Mouse (Mus musculus): ENCODE data around the gene Znrf2.

The Znrf2 gene

DNA sequence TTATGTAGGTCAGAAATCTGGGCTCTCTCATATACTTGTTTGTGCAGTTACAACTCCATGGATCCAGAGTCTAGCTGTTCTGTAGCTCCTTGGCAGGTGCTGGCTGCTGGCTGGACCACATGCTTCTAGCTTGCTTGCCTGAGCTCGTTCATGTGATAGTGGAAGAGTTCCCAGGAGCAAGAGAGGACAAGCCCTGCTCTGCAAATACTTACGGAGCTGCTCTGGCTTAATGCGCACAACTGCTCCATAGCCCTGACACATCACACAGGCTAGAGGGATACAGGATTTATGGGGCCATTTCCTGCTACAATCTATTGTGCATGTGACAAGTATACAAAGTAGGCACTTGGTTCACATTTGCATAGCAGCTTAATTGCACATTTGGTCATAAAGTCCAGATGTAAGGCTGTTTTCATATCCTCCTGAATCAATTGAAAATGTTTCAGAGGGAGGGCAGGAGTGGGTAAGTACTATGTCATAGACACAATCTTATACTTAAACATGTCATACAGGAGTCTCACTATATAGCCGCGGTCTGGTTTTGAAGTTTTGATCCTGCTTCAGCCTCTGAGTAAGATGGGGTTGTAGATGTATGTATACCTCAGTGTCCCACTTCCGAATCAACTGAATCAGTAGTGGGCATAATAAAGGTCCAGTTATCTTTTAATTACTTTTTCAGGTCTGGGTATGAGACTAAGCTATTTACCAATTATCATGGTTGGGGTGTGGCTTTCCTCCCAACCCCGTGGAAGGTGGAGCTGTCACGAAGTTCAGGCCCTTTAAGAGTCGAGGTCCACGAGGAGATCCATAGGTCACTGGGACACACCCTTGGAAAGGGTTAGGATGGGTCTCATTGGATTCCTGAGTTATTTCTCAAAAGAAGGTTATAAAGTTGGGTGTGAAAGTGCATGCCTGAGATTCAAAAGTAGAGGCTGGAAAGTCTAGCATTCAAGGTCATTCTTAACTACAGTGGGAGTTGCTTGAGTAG, 89.6 kb downstream of the Znrf2 start:
- no peak for DNase-seq (ENCODE audit: inconsistent age in 2 of 2, low spot score in 1 of 2)

DNA sequence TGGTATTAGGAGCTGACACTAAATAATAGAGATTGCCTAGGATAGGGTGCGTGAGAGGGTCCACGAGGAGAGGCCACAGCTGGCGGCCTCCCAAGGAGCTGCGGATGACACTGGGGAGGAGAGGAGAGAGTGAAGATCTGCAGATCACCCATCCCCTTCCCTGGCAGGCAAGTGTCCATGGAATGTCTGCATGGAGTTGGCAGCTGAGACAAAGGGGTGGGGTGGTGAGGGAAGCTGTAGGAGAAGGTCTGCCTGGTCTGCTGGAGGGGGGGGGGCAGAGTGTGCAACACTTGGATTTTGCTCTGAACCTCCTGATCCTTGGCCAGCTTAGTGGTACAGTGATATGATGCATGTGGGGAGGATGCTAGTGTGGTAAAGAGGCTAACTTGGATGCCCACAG, 98.3 kb downstream of the Znrf2 start:
- DNase-seq (ENCODE audit: inconsistent age in 2 of 2, low spot score in 1 of 2), result no peak

DNA sequence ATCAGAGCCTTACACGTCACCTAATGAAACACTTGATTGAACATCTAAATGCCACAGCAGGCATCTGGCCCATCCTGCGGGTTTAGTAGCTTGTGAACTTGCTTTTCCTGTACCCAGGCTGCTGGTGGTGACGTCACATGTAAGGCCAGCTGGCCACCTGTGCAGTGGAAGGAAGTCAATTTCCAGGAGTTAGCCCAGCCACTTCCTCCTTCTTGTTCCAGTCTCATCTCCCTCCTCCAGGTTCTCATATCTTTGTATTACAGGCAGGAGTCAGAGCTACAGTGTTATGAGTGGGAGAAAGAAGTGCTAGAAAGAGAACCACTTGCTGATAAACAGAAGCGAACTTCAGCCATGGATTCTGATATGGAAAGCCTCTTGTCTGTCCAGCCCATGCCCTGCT, 99.4 kb downstream of the Znrf2 start:
- no peak for DNase-seq (ENCODE audit: inconsistent age in 2 of 2, low spot score in 1 of 2)

DNA sequence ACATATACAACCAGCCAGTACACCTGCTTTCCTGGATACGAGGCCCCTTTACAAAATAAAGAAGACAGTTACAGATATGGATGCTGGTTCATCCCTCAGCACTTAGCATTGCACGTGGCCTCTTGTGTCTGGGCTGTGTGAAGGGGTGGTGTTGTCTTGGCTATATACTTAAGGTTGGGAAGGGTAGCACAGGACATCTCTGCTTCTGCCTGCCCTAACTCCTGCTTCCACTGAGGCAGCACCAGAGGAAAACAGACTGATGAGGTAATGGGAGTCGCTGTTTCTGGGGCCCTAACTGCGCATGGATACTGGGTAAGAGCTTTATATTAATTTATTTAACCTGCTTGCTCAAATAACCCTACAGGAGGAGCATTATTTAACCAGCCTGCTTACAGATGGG, 100.2 kb downstream of the Znrf2 start:
- no peak for DNase-seq (ENCODE audit: inconsistent age in 2 of 2, low spot score in 1 of 2)

DNA sequence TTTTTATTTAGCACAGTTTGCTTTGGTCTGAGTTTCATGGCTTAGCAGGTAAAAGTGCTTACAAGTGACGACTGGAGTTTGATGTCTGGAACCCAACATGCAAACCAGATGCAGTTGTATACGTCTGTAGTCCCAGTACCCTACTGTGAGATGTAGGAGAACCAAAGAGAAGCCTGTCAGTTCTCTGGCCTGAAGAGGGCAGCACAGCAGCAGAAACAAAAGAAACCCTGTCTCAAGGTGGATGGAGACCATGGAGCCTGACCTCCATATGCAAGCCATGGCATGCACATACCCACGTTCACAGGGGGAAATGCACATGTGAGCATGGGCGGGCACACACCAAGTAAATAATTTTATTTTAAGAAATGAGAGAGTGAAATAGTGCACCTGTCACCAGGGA, 100.8 kb downstream of the Znrf2 start:
- DNase-seq (ENCODE audit: inconsistent age in 2 of 2, low spot score in 1 of 2), result peak; percentile 59 to 86

DNA sequence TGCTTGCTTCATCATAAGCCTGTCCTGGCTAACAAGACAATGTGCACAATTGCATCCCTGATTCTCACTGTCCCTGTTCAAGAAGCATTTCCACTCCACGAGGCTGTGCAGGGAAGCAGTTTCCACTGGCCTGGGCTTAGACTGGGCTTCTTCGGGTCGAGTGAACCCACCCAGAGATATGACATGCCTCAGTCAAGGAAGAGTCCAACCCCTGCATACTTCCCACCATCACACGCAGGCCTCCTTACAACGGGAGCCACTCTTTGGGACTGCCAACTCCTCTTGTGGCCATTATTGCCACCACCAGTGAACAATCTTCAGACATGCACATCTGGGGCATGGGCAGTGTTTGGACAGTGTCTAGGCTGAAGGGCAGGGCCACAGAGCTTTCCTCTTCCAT, 101.8 kb downstream of the Znrf2 start:
- no peak for DNase-seq (ENCODE audit: inconsistent age in 2 of 2, low spot score in 1 of 2)

DNA sequence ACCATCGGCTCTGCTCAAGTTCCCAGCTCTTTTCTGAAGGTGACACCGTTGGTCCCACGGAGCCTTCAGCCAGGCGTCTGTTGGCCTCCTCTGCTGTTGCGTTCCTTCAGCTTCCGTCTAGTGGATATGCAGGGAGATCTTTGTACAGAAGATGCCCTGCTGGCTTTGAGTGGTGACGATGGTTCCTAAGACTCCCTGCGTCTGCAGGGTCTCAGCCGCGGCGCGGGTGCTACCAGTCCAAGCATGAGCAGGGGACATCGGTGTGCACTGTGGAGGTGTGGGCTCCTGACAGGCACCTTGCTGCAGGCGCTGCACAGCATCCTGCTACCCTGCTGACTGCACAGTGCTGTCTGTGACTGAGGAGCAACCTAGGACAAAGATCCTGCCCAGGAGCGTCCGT, 107.8 kb downstream of the Znrf2 start:
- no peak for DNase-seq (ENCODE audit: inconsistent age in 2 of 2, low spot score in 1 of 2)

DNA sequence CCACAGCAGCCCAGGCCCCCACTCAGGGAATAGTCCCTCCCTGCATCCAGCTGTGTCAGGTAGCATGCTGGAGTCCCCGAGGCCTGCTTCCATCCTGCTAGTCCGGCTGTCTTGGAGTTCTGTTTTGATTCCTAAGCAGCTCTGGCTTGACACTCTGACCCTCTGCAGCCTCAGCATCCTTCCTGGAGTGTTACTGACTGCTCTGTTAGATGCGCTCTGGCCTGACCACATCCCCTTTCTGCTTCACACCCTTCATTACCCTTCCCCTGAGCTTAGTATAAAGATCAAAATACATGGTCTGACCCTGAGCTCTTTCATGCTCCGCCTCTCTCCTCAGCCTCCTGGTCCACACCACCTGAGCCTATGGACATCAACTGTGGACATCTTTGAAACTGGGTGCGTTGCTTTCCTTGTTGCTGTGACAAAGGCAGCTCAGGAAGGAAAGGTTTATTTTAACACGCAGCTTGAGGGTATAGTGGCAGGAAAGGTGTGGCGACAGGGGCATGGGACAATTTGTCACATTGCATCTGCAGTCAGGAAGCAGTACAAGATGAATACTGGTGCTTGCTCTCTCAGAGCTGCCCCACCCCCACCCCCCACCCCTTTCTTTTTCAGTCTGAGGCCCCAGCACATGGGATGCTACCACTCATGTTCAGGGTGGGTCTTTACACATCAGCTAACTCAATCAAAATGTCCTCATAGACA, 109.2 kb downstream of the Znrf2 start:
- no peak for DNase-seq (ENCODE audit: inconsistent age in 2 of 2, low spot score in 1 of 2)

DNA sequence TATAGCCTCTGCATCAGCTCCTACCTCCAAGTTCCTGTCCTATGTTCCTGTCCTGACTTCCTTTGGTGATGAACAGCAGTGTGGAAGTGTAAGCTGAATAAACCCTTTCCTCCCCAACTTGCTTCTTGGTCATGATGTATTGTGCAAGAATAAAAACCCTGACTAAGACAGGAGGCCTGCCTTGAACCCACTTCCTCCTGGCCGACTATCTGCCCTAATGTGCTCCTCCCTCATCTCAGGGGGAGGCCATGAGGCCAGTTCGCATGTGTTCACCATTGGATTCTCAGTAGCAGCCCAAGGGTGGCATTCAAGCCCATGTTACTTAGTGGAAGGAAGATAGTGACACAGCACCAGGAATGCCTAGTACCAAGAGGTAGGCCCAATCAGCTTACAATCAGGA, 110.2 kb downstream of the Znrf2 start:
- no peak for DNase-seq (ENCODE audit: inconsistent age in 2 of 2, low spot score in 1 of 2)

DNA sequence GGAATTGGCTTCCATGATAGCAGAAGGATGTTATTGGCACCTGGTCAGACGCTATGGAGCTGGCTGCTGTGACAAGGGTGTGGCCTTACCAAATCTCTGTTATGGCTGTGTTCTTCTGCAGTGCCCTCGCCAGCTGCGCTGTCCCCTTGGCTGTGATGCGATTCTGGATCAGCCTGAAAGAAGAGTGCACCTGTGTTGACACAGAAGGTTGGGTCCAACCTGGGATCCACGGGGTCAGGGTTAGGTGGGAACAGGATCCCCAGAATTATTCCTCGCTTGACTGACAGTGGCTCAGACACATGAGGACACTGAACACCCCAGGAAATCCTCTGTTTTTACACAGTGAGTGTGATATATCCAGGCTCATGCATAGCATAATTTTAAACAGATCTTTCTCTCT, 111.2 kb downstream of the Znrf2 start:
- DNase-seq (ENCODE audit: inconsistent age in 2 of 2, low spot score in 1 of 2), result no peak

DNA sequence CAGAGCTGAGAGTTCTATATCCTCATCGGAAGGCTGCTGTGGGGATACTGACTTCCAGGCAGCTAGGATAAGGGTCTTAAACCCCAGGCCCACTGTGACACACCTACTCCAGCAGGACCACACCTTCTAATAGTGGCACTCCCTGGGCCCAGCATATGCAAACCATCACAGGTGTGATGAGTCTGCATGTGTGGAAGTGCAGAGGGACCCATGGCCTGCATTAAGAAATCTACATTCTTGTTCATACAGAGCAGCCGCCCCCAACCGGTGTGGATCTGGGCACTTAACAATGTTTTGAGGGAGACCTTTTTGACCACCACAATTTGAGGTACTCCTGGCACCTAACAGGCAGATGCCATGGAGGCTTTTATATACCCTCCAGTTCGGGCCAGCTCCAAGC, 114.9 kb downstream of the Znrf2 start:
- DNase-seq (ENCODE audit: inconsistent age in 2 of 2, low spot score in 1 of 2), result no peak

DNA sequence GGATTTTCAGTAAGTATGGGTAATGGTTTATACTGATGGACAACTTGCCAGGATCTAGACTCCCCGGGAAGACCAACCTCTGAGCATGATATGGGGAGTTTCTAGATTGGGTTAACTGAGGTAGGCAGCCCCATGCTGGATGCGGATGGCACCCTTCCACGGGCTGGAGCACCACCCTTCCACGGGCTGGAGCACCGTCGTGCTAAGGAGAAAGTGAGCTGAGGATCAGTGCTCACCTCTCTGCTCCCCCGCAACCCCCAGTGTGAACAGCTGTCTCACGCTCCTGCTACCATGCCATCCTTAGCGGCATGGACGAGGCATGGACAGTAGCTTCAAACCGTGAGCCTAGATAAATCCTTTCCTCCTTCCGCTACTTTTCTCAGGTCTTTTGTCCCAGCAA, 115.8 kb downstream of the Znrf2 start:
- DNase-seq (ENCODE audit: inconsistent age in 2 of 2, low spot score in 1 of 2), result no peak

DNA sequence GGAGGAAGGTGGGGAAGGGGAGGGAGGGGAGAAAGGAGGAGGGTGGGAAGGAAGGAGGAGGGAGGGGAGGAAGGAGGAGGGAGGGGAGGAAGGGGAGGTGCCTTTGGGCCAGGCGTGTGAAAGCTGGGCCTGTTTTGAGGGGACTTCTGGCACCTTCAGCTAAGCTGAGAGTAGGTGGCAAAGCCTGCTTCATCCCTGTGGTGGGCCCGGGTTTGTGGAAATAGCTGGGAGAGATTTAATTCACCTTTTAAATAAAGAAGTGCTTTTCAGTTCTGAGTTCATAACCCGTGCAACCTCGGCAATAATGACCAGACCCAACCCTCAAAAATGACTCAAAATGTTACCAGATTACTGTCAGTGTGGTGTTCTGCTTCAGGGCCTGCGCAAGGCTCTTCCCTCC, 116.5 kb downstream of the Znrf2 start:
- DNase-seq (ENCODE audit: inconsistent age in 2 of 2, low spot score in 1 of 2), result no peak

DNA sequence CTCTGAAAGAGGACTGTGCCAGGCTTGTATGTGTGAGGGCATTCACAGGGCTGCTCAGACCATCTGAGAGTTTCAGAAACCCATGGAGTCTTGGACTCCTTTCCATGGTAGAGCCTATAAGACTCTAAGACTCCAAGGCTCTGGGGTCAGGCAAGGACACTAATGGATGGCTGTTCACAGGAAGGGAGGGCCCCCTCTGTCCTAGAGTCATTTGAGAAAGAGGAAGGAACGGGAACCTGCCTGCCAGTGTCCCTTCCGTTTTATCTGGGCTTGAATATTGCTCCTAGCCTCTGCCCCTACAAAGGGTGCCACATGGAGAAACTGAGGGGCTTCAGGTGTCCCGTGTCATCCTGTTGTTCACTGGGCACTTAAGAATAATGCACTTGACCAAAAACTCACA, 117.2 kb downstream of the Znrf2 start:
- peak in 1 of 2 experiments; percentile 38 for DNase-seq (ENCODE audit: inconsistent age in 2 of 2, low spot score in 1 of 2)

DNA sequence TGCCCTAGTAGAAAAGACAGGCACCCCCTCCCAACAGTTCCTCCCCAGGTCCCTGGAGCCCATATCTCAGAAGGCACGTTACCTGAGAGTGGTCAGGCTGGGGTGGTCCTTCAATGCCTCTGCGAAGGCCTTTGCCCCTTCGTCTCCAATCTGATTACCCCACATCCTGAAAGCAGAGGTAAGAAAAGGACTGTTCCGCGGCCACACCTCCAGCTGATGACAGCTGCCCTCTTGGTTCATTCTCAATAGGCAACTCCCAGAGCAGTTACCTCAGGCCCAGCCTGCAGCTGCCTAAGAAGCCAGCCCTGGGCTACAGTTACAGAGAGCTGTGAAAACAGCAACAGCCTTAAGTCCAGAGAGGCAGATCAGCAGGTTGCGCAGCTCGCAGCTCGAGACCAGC, 117.6 kb downstream of the Znrf2 start:
- no peak for DNase-seq (ENCODE audit: inconsistent age in 2 of 2, low spot score in 1 of 2)

DNA sequence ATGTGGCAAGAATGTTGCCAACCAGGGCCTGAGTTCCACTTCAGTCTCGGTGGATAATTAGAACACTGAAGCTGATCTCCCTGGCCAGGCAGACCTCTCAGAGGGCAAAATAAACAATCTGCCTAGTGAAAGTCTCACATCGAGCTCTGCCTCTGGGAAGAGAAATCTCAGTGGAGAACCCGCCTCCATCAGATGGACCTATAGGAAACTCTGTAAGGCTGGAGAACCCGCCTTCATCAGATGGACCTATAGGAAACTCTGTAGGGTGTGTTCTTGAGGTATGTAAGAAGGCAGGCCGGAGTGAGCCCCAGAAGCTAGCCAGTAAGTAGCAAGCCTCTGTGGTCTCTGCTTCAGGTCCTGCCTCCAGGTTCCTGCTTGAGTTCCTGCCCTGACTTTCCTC, 118.2 kb downstream of the Znrf2 start:
- DNase-seq (ENCODE audit: inconsistent age in 2 of 2, low spot score in 1 of 2), result no peak

DNA sequence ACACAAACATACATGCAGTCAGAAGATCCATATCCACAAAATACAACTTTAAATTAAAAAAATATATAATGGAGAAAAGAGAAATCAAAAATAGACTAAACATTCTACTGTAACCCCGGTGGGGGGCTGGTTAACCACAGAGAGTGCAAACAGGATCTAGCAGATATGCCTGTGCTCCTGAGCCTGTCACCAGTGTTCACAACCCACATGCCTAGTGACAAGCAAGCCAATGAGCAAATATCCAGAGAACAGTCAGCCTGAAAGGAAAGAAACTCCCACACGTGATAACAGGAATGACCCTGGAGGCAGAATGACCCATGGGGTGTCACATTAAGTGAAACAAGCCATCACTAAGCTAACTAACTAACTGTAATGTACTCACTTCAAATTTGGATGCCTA, 119.8 kb downstream of the Znrf2 start:
- DNase-seq (ENCODE audit: inconsistent age in 2 of 2, low spot score in 1 of 2), result no peak

DNA sequence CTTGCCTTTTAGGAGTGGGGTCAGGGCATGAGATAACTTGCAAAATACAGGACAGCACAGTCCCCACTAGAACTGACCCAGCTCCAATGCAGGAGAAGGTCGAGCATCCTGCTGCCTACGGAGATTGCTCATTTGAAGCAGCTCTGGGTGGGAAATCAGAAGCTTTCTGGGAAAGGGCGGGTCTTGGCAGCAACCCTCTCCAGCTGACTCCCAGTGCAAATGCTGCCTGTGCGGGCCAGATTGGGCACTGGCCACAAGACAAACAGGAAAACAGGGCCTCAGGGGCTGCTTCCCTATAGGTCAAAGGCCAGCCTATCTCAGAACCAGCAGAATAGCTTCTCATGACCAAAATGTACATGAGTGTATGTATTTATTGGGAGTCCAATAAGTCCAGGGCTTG, 122.9 kb downstream of the Znrf2 start:
- DNase-seq (ENCODE audit: inconsistent age in 2 of 2, low spot score in 1 of 2), result peak; percentile 55 to 78

DNA sequence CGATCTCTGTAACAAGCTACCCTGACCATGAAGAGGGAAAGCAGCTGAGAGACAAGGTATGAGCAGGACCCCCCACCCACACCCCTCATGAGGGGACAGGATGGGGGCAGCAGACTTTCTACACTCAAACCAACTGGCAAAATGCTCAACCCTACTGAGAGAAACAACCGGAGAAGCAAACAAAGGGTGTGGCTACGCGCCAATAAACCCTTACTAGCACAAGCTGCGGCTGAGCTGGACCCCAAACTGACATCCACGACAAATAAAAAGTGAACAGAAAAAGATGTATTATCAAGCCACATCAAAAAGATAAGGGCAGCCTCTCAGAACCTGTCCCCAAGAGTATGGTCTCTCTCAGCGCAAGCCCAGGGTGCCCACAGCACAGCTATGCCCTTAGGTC, 123.4 kb downstream of the Znrf2 start:
- DNase-seq (ENCODE audit: inconsistent age in 2 of 2, low spot score in 1 of 2), result no peak

DNA sequence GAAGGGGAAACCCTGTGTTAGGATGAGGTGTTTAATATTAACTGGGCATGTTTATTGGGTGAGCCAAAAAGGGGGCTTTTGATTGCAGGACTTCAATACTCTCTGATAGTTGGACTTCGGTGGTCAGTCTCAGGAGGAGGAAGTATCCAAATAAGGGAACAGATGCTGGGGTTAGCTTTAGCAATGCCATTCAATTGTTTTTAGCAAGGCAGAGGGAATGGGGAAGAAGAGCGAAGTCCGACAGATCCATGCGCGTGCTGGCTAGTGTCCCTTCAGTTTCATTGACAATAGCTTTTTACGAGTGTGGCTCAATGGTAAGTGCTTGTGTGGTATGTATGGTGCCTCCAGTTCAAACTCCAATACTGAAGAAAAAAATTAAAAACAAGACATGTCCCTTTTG, 124.4 kb downstream of the Znrf2 start:
- DNase-seq (ENCODE audit: inconsistent age in 2 of 2, low spot score in 1 of 2), result no peak
